Mouse (Mus musculus): ENCODE measurements around the gene Arl15.

The Arl15 gene

GRCm38 (mm10) chr13:114170061-114170460, 375.8 kb downstream of the Arl15 start:
- in situ Hi-C loops (cut with MboI; ENCODE audit: low sequenced_read_pairs): no loop called here

DNA sequence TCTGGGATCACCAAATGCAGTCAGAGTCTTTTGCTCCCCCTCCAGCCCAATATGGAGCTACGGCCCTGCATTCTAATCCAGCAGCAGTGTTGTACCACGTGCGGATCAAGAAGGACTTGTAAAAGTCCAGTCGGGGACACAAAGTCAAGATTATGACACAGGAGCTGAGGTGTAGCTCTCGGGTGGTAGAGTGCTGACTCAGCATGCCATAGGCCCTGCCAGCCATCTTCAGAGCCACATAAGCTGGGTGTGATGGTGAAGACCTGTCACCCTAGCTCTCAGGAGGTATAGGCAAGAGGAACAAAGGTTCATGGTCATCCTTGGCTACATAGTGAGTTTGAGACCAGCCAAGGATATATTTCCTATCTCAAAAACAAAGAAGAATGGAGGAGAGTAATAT, 377.2 kb downstream of the Arl15 start:
- in situ Hi-C loops (cut with MboI; ENCODE audit: low sequenced_read_pairs): no loop called here

DNA sequence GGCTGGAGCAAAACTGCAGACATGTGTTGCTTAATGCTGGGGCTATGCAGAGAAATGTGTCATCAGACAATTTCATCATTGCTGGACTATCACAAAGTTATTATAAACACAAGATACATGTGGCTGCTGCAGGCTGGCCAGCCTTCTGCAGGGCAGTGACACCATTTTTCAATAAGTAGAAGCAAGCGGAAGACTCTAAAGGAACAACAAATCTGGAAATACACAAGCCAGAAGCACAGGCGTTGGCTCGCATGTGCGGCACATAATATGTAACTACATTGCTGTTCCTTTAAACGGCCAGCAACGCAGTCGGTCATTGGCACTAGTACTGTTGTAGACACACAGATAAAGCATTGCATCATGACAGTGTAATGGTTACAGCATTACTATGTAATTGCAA, 393.8 kb downstream of the Arl15 start:
- in situ Hi-C loops (cut with MboI; ENCODE audit: low sequenced_read_pairs): no loop called here

DNA sequence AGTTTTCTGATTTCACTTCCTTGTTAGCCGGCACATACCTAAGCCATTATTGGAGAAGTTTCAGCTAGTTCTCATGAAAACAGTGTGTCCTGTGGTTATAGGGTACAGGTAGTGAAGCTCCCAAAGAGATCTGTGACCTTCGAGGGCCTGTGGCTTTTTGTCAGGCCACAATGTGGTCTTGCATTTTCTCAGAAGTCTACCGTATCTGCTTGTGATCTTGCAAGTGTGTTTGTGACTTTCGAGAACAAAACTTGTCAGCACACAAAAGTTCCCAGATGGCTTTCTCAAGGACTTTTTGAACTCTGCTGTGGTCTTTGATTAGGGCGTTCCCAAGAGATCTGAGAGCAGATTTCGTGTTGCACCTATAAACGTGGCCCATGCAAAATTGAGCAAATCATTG, 394.5 kb downstream of the Arl15 start:
- in situ Hi-C loops (cut with MboI; ENCODE audit: low sequenced_read_pairs): no loop called here

- in situ Hi-C loops (cut with MboI; ENCODE audit: low sequenced_read_pairs): no loop called here
Observed at GRCm38 (mm10) chr13:114189441-114189840, 395.1 kb downstream of the Arl15 start.

- in situ Hi-C loops (cut with MboI; ENCODE audit: low sequenced_read_pairs): no loop called here
Observed at GRCm38 (mm10) chr13:114190898-114191297, 396.6 kb downstream of the Arl15 start.

GRCm38 (mm10) chr13:114198252-114198799, 404.0 kb downstream of the Arl15 start:
- in situ Hi-C loops (cut with MboI; ENCODE audit: low sequenced_read_pairs): no loop called here

DNA sequence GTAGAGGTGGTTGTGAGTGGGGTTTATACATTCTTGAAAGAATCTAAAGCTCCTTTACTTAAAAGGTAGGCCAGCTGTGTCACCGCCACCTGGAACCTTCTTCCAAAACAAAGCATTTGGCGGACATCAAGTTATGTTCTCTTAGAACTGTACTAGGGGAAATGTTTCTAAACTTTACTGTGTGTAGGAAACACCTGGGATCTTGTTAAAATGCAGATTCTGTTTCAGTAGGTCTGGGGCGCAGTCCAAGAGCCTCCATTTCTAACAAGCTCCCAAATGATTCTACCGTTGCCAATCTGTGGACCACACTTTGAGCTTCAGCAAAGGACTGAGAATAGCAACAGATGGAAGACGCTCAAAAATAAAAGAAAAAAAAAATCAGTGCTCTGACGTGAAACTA, 405.4 kb downstream of the Arl15 start:
- in situ Hi-C loops (cut with MboI; ENCODE audit: low sequenced_read_pairs): no loop called here

- in situ Hi-C loops (cut with MboI; ENCODE audit: low sequenced_read_pairs): no loop called here
Observed at GRCm38 (mm10) chr13:114200545-114200944, 406.2 kb downstream of the Arl15 start.

DNA sequence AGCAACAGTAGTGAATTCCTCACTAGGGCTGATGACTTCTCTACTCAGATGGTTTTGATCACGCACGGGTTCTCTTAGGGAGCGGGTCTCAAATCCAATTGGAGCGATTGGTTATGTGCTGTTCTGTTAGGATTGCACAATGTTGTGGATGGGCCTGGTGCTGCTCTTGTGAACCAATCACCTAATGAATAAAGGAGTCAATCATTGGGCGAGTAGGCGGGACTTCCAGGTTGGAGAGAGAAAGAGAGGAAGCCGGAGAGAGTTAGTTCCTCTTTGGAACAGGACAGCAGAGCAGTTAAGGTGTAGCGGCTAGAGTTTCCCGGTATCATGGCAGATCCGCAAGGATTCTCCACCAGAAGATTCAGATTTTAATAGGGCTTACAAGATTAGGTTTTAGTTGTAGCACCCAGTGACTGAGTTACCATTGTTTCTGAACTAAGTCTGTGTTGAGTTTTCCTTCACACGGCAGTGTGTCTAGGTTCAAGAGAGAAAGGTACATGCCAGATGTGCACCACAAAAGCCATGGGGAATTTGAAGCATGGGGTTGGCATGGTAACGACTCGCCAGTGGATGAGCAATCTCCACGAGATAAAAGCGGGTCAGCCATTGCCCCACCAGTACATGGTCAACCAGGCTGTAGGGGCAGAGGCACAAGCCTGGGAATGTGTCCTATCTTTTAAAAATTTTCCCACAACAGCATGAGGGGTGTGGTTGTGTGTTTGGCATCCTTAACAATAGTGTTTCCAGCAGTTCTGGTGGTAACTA, 408.7 kb downstream of the Arl15 start:
- in situ Hi-C loops (cut with MboI; ENCODE audit: low sequenced_read_pairs): no loop called here
